Mouse (Mus musculus): ENCODE data around the gene Olfr1168.
"Not testable (repeated sequence)": the region's sequence is repeated elsewhere in the genome, so short reads cannot be mapped to it uniquely, and the experiment has no call there.

Olfr1168 gene

GRCm38 (mm10) chr2:88181580-88181979 is at the start of gene Olfr1168:
Gene Olfr1168 (plus strand): TSS chr2:88181880.
- no peak for DNase-seq

DNA sequence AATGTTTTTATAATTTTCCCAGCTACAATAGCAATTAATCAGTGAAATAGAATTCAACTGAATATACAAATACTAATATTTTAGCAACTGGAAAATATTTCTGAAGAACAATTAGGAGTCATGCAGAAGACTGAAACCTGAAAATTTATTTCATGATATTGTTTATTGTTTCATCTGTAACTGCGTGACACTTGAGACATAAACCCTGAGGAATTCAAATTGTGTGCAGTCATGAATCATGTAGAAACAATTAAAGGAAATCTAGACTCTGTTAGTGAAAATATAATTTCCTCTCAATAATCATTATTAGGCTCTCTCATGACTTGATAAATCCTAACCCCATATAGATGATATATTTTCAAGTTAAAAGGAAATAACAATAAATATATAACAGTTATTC is 26.6 kb upstream of the Olfr1168 start, which contains the start of gene Olfr1167:
Gene Olfr1167 (minus strand): TSS at position 101 of the 400 bp plus-strand sequence.
- not testable (repeated sequence) for DNase-seq

DNA sequence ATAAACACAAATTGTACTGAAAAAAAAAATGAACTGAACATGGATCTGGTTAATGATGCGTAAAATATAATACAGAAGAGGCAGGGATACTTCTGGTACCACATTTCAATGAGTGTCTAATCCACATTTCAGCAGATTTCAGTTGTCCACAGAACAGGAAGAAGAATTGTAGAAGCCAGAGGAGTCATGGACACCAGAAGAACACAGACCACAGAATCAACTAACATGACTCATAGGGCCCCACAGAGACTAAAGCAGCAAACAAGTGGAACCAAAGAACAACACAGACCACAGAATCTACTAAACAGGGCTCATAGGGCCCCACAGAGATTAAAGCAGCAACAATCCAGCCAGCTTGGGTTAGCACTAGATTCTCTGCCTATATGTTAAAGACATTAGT is 39.1 kb downstream of the Olfr1168 start:
- DNase-seq = no peak

GRCm38 (mm10) chr2:88228234-88228633 is 46.6 kb downstream of the Olfr1168 start, which contains the start of gene Olfr1170:
Gene Olfr1170 (minus strand): TSS chr2:88228334.
- no peak for DNase-seq

Data from embryo, embryonic 11 days (tissue).